Mouse (Mus musculus) spleen, adult 2 months (tissue): ENCODE results near the gene Maz. TPM values are rescaled to one million over a fixed set of nuclear protein-coding genes. Genes with fewer than 3 reads are reported as not detected.

Source experiments
- DNase-seq, 2 experiments: peaks; one replicate each; pipeline versions ENCODE4 v3.0.0 to v3.0.0-alpha.2; 2012 to 2021; ENCODE audit warnings: low spot score in 2 of 2, low read depth in 1 of 2
- H3K27ac ChIP-seq: fragments of 200-500 bp; 2 replicates; pipeline ENCODE4 v1.5.1; 2012; ENCODE audit warnings: low read length, inconsistent platforms; ENCODE audit not compliant: insufficient read depth
- H3K27me3 ChIP-seq: fragments of 200-500 bp; 2 replicates; pipeline ENCODE4 v1.6.1; 2012; ENCODE audit warnings: mild to moderate bottlenecking, moderate library complexity, low read length, inconsistent platforms; ENCODE audit not compliant: control insufficient read depth, insufficient read depth
- H3K36me3 ChIP-seq: fragments of 200-500 bp; 2 replicates; pipeline ENCODE4 v1.6.1; 2012; ENCODE audit warnings: mild to moderate bottlenecking, low read length, inconsistent platforms; ENCODE audit not compliant: control insufficient read depth, insufficient read depth
- H3K4me1 ChIP-seq: fragments of 200-500 bp; 2 replicates; pipeline ENCODE4 v1.6.1; 2011; ENCODE audit warnings: inconsistent platforms; ENCODE audit not compliant: control insufficient read depth, insufficient read depth, insufficient read length
- H3K4me3 ChIP-seq: fragments of 200-500 bp; 2 replicates; pipeline ENCODE4 v1.5.1; 2011; ENCODE audit warnings: mild to moderate bottlenecking, inconsistent platforms; ENCODE audit not compliant: insufficient read depth, insufficient read length; ENCODE audit errors: extremely low read depth
- CTCF ChIP-seq: fragments of 200-500 bp; IDR thresholded peaks from 2 replicates; pipeline ENCODE4 v1.5.1; 2011; ENCODE audit warnings: mild to moderate bottlenecking, inconsistent platforms; ENCODE audit not compliant: insufficient read depth, insufficient read length, insufficient replicate concordance; ENCODE audit errors: extremely low read depth
- POLR2A ChIP-seq: fragments of 200-500 bp; IDR thresholded peaks from 2 replicates; pipeline ENCODE4 v1.6.1; 2011; ENCODE audit warnings: low read depth, low read length, inconsistent platforms
- WGBS: fragments of 180-500 bp; shearing (Covaris S2); methylation state at CpG from one replicate; pipeline ENCODE4 v1.1.7; 2018; 5-methylcytosine and 5-hydroxymethylcytosine counted together
- polyA plus RNA-seq: library from polyadenylated mRNA; depleted of rRNA; stranded (reverse); fragments of >200 nt; gene quantifications from 2 replicates; pipeline ENCODE4 v1.2.3, GENCODE M21; 2012

Gene Maz
- polyA plus RNA-seq, 1 experiment: 215 TPM

DNA sequence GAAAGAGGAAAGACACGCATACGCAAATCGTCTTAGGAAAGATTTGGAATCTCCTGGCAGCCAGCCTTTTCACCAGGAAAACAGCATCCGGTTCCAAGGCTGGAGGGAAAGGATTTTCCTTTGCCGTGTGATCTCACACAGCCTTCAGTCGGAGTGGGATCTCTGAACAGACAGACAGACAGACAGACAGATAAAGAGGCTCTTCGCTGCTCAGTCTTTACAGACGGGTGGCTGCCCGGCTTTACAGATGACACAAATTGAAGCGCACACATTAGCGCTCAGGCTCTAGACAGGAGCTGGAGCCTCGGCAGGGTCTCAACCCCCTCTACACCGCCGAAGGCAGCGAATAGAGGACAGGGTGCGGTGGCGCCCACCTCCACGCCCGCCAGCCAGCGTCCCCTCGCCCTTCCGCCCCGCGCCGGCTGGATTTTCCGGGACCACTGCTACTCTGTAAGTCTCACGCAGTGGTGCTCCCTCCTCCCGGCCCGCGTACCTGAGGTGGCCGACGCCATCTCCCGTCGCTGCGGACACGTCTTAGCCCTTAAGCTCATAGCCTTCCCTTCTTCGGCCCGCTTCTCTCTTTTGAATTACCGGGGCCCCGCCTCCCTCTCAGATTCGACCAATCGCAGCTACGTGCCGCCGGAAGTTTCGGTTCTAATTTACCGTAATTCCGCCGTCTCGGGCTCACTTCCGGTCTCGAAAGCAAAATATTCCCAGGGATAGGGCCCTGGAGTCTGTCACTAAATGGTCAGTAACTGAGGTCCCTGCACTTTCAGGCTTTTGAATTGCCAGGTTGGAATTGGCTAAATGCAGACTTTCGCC is 15.2 kb upstream of the Maz start, which contains the start of gene Kif22:
Kif22 (minus strand) TSS at position 621 of the 822 bp plus-strand sequence.
- Histone ChIP-seq H3K4me1 (peaks cover 8% of the 10 kb centered on the region; the same call in 1 of the 2 replicates), H3K4me3 (peak within 1 kb of the TSS; percentile 89), H3K36me3 (no peaks in the 10 kb centered on the region), H3K27me3 (no peaks in the 10 kb centered on the region), H3K27ac (peak within 1 kb of the TSS; percentile 13; the same call in 1 of the 2 replicates)
- TF ChIP-seq POLR2A (no peak), CTCF (no peak)
- peak; percentile 69 to 87 for DNase-seq
- under 1% methylated on average over 53 of the region's 53 CpGs for WGBS

DNA sequence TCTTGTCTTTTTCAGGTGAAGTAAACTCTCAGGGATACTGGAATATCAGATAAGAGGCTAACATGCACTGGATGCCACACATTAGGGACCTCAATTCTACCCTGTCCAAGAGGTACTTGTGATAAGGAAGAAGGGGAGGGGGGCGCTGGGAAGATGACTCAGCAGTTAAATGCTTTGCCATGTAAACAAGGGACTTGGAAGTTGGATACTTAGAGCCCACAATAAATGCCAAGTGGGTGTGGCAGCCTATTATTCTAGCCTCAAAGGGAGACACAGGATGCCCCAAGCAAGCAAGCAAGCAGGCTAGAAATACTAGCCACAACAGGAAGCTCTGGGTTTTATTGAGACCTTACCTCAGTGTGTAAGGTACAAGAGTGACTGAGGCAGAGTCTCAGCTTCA is 4.4 kb upstream of the Maz start:
- no peaks in the 10 kb centered on the region for H3K27me3 ChIP-seq
- no peak overlapping the region for H3K27ac ChIP-seq
- WGBS: 67% methylated on average over 1 of the region's 1 CpGs
- H3K36me3 ChIP-seq: no peaks in the 10 kb centered on the region
- no peak overlapping the region for H3K4me3 ChIP-seq
- DNase-seq: no peak
- no peak for TF ChIP-seq CTCF
- H3K4me1 ChIP-seq: peaks cover 5% of the 10 kb centered on the region; the same call in 1 of the 2 replicates

DNA sequence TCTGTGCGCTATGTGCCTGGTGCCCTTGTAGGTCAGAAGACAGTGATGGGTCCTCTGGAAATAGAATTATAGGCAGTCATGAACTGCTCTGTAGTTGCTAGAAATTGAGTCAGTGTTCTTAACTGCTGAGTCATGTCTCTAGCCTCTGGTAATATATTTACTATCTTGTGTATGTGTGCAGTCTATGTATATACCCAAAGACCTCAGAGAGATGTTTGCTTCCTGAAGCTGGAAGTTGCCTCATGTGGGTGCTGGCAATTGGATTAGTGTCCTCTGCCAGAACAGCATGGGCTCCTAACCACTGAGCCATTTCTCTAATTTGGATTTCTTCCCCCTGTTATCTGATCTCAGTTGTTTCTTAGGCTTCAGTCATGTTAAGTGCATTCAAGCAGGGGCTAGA is 3.3 kb upstream of the Maz start:
- no peak overlapping the region for H3K4me3 ChIP-seq
- H3K27ac ChIP-seq: no peak overlapping the region
- no peak for DNase-seq
- 96% methylated on average over 1 of the region's 1 CpGs for WGBS
- H3K4me1 ChIP-seq: peaks cover 5% of the 10 kb centered on the region; the same call in 1 of the 2 replicates
- H3K27me3 ChIP-seq: no peaks in the 10 kb centered on the region
- H3K36me3 ChIP-seq: no peaks in the 10 kb centered on the region; the same call in 1 of the 2 replicates
- TF ChIP-seq CTCF (no peak), POLR2A (no peak)

DNA sequence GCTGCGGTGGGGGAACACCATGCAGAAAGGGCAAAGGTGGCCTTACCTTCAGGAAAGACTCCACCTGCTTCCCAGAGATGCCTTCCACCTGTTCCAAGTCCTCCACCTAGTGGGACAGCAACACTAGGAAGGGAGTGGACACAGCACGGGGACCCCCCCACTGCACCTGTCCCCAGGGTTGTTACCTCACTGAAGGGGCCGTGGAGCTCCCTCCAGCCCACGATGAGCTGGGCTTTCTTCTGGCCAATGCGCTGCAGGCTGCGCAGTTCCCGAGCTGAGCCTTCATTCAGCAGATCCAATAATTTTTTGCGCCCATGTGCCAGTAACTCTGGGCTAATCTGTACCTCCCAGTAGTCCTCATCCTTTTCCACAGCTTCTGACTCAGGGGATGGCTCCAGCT is 1.0 kb upstream of the Maz start:
- Histone ChIP-seq H3K4me3 (peak overlapping the region; percentile 52), H3K4me1 (peaks cover 24% of the 10 kb centered on the region), H3K27ac (peak overlapping the region; percentile 91), H3K27me3 (no peaks in the 10 kb centered on the region), H3K36me3 (peaks cover 11% of the 10 kb centered on the region)
- TF ChIP-seq CTCF (no peak), POLR2A (no peak)
- DNase-seq: peak in 1 of 2 experiments; percentile 22
- 49% methylated on average over 8 of the region's 8 CpGs for WGBS

DNA sequence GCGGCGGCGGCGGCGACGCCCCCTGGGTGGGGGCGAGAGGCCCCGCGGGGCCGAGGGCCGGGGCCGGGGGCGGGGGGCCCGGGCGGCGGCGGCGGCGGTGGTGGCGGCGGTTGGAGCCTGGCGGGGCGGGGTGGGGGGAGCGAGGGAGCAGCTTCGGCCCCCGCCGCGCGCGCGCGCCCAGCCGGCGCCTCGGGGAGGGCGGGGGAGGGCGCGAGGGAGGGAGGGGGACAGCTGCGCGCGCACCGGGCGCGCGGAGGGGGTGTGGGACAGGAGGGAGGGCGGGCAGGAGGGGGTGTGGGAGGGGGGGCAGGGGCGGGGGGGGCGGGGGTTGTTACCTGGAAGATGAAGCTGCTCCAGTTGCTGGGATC is 237 bp downstream of the Maz start:
- WGBS: 2% methylated on average over 34 of the region's 48 CpGs

DNA sequence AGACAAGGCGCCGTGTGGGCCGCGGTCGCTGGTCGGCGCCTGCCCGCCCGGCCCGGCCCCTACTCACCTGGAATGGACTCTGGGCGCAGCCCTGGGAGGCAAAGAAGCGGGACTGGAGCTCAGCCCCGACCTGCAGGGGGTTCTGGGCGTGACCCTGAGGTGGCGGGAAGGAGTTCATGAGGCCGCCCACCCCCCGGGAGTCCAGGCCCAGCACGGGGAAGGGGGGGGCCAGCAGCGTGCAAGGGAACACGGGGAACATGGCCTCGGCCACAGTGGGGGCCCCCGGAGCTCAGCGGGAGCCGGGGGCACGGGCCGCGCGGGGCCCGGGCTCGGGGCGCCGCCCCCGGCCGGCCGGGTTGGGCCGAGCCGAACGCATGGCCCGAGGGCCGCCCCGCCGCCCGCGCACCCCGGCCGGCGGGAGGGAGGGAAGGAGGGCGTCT is 656 bp downstream of the Maz start:
- TF ChIP-seq POLR2A: no peak
- TF ChIP-seq CTCF: no peak
- H3K4me1 ChIP-seq: peaks cover 35% of the 10 kb centered on the region
- WGBS: 5% methylated on average over 39 of the region's 48 CpGs
- no peaks in the 10 kb centered on the region for H3K27me3 ChIP-seq
- peak overlapping the region; percentile 78 for H3K4me3 ChIP-seq
- peak in 1 of 2 experiments; percentile 66 for DNase-seq
- peaks cover 16% of the 10 kb centered on the region for H3K36me3 ChIP-seq
- H3K27ac ChIP-seq: peak overlapping the region; percentile 98

More for the DNA sequence above, 237 bp downstream of the Maz start:
- peak in 1 of 2 experiments; percentile 70 for DNase-seq
- H3K27ac ChIP-seq: peak overlapping the region; percentile 98
- TF ChIP-seq POLR2A (no peak), CTCF (no peak)
- peak overlapping the region; percentile 78 for H3K4me3 ChIP-seq
- H3K4me1 ChIP-seq: peaks cover 31% of the 10 kb centered on the region
- peaks cover 16% of the 10 kb centered on the region for H3K36me3 ChIP-seq
- H3K27me3 ChIP-seq: no peaks in the 10 kb centered on the region
